Mouse (Mus musculus) forebrain, embryonic 15.5 days (tissue): ENCODE results near the gene Cd177. TPM values are rescaled to one million over a fixed set of nuclear protein-coding genes. Genes with fewer than 3 reads are reported as not detected.
"Not testable (repeated sequence)": the region's sequence is repeated elsewhere in the genome, so short reads cannot be mapped to it uniquely, and the experiment has no call there.

Experiments used
- ATAC-seq: fragments of 200-750 bp; cut with Nextera tagmentation; replicated peaks from 2 replicates; pipeline ENCODE4 v1.8.0; 2017; ENCODE audit warnings: mild to moderate bottlenecking, moderate TSS enrichment, moderate library complexity
- H3K27ac ChIP-seq: fragments of 300-500 bp; sonication (generic); replicated peaks from 2 replicates; pipeline ENCODE4 v1.5.1; 2015; ENCODE audit warnings: mild to moderate bottlenecking, inconsistent platforms
- H3K27me3 ChIP-seq: fragments of 300-500 bp; sonication (generic); 2 replicates; pipeline ENCODE4 v1.6.1; 2015; ENCODE audit warnings: inconsistent platforms
- H3K36me3 ChIP-seq: fragments of 300-500 bp; sonication (generic); 2 replicates; pipeline ENCODE4 v1.6.1; 2015; ENCODE audit warnings: mild to moderate bottlenecking, inconsistent platforms
- H3K4me1 ChIP-seq: fragments of 300-500 bp; sonication (generic); 2 replicates; pipeline ENCODE4 v1.6.1; 2015; ENCODE audit warnings: inconsistent platforms
- H3K4me2 ChIP-seq: fragments of 300-500 bp; sonication (generic); replicated peaks from 2 replicates; pipeline ENCODE4 v1.6.1; 2015; ENCODE audit warnings: mild to moderate bottlenecking, inconsistent platforms
- H3K4me3 ChIP-seq: fragments of 300-500 bp; sonication (generic); 2 replicates; pipeline ENCODE4 v1.5.1; 2015; ENCODE audit warnings: mild to moderate bottlenecking, inconsistent platforms
- H3K9ac ChIP-seq: fragments of 300-500 bp; sonication (generic); replicated peaks from 2 replicates; pipeline ENCODE4 v1.6.1; 2015; ENCODE audit warnings: mild to moderate bottlenecking, inconsistent platforms
- H3K9me3 ChIP-seq: fragments of 300-500 bp; sonication (generic); 2 replicates; pipeline ENCODE4 v1.6.1; 2016; ENCODE audit warnings: inconsistent platforms
- WGBS: fragments of 180-500 bp; shearing (Covaris S2); methylation state at CpG from one replicate; pipeline ENCODE4 v1.1.7; 2015; ENCODE audit warnings: mixed read lengths; 5-methylcytosine and 5-hydroxymethylcytosine counted together
- polyA plus RNA-seq: library from polyadenylated mRNA; unstranded; fragments of >200 nt; fragmentation: Nextera tagmentation; extraction: Ambion mirVana; gene quantifications from 2 replicates; pipeline ENCODE4 v1.2.1, GENCODE M21; 2015

Gene Cd177
- polyA plus RNA-seq: 0.31 TPM in 1 of 2 replicates, not detected in the other

GRCm38 (mm10) chr7:24760211-24760610, at the start of gene Cd177:
Cd177 (minus strand) TSS chr7:24760311.
- H3K9ac ChIP-seq: no peak within 1 kb of the TSS
- H3K27ac ChIP-seq: no peak within 1 kb of the TSS
- H3K4me1 ChIP-seq: no peaks in the 10 kb centered on the region
- H3K4me3 ChIP-seq: no peak within 1 kb of the TSS
- no peak for ATAC-seq
- H3K4me2 ChIP-seq: no peak within 1 kb of the TSS
- H3K36me3 ChIP-seq: no peaks in the 10 kb centered on the region
- no peaks in the 10 kb centered on the region for H3K27me3 ChIP-seq
- WGBS: 82% methylated on average over 6 of the region's 6 CpGs
- no peaks in the 10 kb centered on the region for H3K9me3 ChIP-seq

- H3K27me3 ChIP-seq: no peaks in the 10 kb centered on the region
- no peak overlapping the region for H3K27ac ChIP-seq
- no peaks in the 10 kb centered on the region for H3K36me3 ChIP-seq
- no peak overlapping the region for H3K4me2 ChIP-seq
- ATAC-seq: no peak
- no peak overlapping the region for H3K4me3 ChIP-seq
- H3K9ac ChIP-seq: no peak overlapping the region
- H3K4me1 ChIP-seq: no peaks in the 10 kb centered on the region
- no peaks in the 10 kb centered on the region for H3K9me3 ChIP-seq
- WGBS: 28% methylated on average over 2 of the region's 2 CpGs
Measured at GRCm38 (mm10) chr7:24809041-24809440, 48.9 kb upstream of the Cd177 start.

- Histone ChIP-seq H3K4me2 (no peak overlapping the region), H3K4me3 (no peak overlapping the region), H3K9me3 (no peaks in the 10 kb centered on the region), H3K36me3 (no peaks in the 10 kb centered on the region), H3K27me3 (no peaks in the 10 kb centered on the region), H3K9ac (no peak overlapping the region), H3K27ac (no peak overlapping the region), H3K4me1 (no peaks in the 10 kb centered on the region)
- ATAC-seq: no peak
- WGBS: 72% methylated on average over 6 of the region's 6 CpGs
Measured at GRCm38 (mm10) chr7:24804826-24805225, 44.7 kb upstream of the Cd177 start.

DNA sequence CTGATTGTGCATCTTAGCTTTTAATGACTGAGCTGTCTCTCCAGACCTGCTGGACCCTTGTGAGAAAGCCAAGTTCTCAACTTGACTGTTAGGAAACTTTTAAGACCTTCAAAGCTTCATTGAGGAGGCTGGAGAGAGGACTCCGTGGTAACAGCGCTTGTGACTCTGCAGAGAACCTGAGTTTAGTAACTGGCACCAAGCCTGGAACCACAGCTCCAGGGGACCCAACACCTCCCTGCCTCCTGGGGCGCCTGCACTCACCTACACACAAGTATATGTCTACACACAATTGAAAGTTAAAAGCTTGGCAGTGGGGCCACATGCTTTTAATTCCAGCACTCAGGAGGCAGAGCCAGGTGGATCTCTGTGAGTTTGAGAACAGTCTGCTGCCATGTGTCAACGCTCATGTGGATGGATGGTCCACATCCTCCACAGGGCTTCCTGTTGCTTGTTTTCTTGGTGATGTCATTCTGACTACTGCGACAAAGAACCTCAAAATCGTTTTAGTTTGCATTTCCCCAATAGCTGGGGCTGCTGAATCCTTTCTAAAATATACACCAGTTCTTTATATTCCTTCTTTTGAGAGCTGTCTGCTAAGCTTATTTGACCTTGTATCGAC, 42.1 kb upstream of the Cd177 start:
- Histone ChIP-seq H3K4me2 (no peak overlapping the region), H3K4me1 (no peaks in the 10 kb centered on the region), H3K27me3 (no peaks in the 10 kb centered on the region), H3K9me3 (0 out of 2 replicates have a peak, but pooled peaks cover 6% of the 10 kb centered on the region), H3K9ac (no peak overlapping the region), H3K27ac (no peak overlapping the region), H3K36me3 (no peaks in the 10 kb centered on the region), H3K4me3 (no peak overlapping the region)
- 80% methylated on average over 7 of the region's 7 CpGs for WGBS
- no peak for ATAC-seq

- no peak for ATAC-seq
- no peaks in the 10 kb centered on the region for H3K36me3 ChIP-seq
- no peak overlapping the region for H3K4me3 ChIP-seq
- peaks cover 14% of the 10 kb centered on the region; the same call in 1 of the 2 replicates for H3K9me3 ChIP-seq
- no peak overlapping the region for H3K9ac ChIP-seq
- no peaks in the 10 kb centered on the region for H3K27me3 ChIP-seq
- H3K4me1 ChIP-seq: no peaks in the 10 kb centered on the region
- no peak overlapping the region for H3K27ac ChIP-seq
- 98% methylated on average over 1 of the region's 1 CpGs for WGBS
- no peak overlapping the region for H3K4me2 ChIP-seq
Measured at GRCm38 (mm10) chr7:24797918-24798317, 37.8 kb upstream of the Cd177 start.

GRCm38 (mm10) chr7:24776918-24777317, 16.8 kb upstream of the Cd177 start, which contains the start of gene Ceacam10:
Ceacam10 (plus strand) TSS chr7:24777206.
- not testable (repeated sequence) for H3K9ac ChIP-seq, H3K4me1 ChIP-seq, H3K36me3 ChIP-seq, H3K9me3 ChIP-seq, H3K27me3 ChIP-seq, H3K4me3 ChIP-seq, H3K4me2 ChIP-seq, ATAC-seq, H3K27ac ChIP-seq
- 38% methylated on average over 4 of the region's 4 CpGs for WGBS

DNA sequence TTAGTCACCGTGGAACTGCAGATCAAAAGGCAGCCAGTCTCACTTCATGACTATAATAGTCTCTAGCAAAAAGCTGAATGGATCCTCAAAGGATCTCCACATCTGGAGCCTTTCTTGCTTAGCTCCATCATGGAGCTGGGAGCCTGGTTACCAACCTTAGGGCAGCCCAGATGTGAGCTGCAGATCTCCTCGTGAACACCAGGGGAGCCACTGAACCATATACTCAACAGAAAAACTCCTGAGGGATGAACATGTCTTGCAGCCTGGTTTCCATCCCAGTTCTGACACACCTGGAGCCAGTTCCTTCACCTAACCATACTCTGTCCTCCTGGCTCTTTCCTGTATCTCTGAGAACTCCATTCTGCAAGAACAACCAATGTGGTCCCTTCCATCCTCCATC, 16.0 kb upstream of the Cd177 start:
- Histone ChIP-seq H3K9ac (no peak overlapping the region), H3K4me2 (no peak overlapping the region), H3K4me3 (no peak overlapping the region), H3K27me3 (no peaks in the 10 kb centered on the region), H3K9me3 (no peaks in the 10 kb centered on the region), H3K4me1 (no peaks in the 10 kb centered on the region), H3K36me3 (no peaks in the 10 kb centered on the region), H3K27ac (no peak overlapping the region)
- ATAC-seq: no peak
- 79% methylated on average over 2 of the region's 2 CpGs for WGBS

DNA sequence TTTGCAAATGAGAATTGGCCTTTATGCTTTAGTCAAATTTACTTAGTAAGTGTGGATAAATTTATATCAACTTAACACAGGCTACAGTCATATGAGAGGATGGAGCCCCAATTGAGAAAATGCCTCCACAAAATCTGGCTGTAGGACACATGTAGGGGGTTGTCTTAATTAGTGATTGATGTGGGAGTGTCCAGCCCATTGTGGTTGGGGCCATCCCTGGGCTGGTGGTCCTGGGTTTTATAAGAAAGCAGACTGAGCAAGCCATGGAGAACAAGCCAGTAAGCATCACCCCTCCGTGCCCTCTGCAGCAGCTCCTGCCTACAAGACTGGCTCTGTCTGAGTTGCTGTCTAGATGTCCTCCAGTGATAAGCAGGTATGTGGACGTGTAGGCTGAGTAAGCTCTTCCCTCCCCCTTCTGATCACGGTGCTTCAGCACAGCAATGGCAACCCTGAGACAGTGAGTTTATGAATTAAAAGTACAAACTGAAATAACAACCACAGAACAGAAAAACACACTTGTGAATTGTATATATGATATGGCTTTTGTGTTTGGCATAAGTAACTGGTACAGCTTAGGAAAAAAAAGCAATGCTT, 13.9 kb upstream of the Cd177 start:
- Histone ChIP-seq H3K4me3 (no peak overlapping the region), H3K9me3 (no peaks in the 10 kb centered on the region), H3K9ac (no peak overlapping the region), H3K27ac (no peak overlapping the region), H3K36me3 (no peaks in the 10 kb centered on the region), H3K4me1 (no peaks in the 10 kb centered on the region), H3K27me3 (no peaks in the 10 kb centered on the region), H3K4me2 (no peak overlapping the region)
- 65% methylated on average over 3 of the region's 3 CpGs for WGBS
- no peak for ATAC-seq

- no peaks in the 10 kb centered on the region for H3K9me3 ChIP-seq
- H3K4me1 ChIP-seq: no peaks in the 10 kb centered on the region
- H3K4me3 ChIP-seq: no peak overlapping the region
- no peaks in the 10 kb centered on the region for H3K27me3 ChIP-seq
- H3K4me2 ChIP-seq: no peak overlapping the region
- ATAC-seq: no peak
- no peak overlapping the region for H3K9ac ChIP-seq
- no peaks in the 10 kb centered on the region for H3K36me3 ChIP-seq
- H3K27ac ChIP-seq: no peak overlapping the region
Measured at GRCm38 (mm10) chr7:24771361-24771760, 11.2 kb upstream of the Cd177 start.

DNA sequence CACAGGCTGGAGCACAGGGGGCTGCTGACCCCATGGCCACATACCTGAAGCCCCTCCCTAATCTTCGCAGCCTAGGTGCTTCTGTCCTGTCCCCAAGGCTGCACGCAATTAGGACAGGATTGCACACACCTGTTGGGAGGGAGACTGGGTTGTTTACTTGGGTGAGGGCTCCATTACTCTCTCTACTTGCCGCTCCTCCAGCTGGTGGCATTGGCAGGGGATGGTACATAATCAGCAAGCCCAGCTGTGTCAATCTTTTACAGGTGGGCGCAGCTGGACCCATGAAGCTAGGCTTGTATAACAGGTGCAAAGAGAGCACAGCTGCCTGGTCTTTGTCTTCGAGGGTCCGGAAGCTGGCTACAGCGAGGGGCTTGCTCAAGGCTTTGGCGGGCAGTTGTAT, 2.5 kb upstream of the Cd177 start:
- H3K27ac ChIP-seq: no peak overlapping the region
- H3K4me1 ChIP-seq: no peaks in the 10 kb centered on the region
- H3K36me3 ChIP-seq: no peaks in the 10 kb centered on the region
- H3K9me3 ChIP-seq: no peaks in the 10 kb centered on the region
- no peak overlapping the region for H3K4me2 ChIP-seq
- no peak overlapping the region for H3K4me3 ChIP-seq
- WGBS: 89% methylated on average over 8 of the region's 8 CpGs
- H3K27me3 ChIP-seq: no peaks in the 10 kb centered on the region
- no peak for ATAC-seq
- no peak overlapping the region for H3K9ac ChIP-seq

DNA sequence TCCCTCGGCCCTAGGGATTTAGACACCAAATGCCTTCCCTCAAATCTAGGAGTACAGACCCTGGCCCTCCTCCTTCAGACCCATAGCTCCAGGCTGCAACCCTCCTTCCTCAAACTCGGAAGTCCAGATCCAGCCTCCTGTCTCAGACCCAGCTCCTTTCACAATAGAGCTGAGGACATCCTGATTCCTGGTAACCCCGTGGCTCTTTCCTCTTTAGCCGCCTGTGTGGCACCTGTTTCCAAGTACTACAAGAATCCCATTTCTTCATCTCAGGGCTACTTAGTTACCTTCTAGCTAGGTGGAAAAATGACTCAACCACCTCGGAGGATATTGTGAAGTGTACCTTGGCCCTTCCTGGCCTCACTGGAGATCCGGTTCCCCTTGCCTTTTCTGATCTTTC, 1.1 kb upstream of the Cd177 start:
- Histone ChIP-seq H3K36me3 (no peaks in the 10 kb centered on the region), H3K9ac (no peak overlapping the region), H3K4me3 (no peak overlapping the region), H3K4me1 (no peaks in the 10 kb centered on the region), H3K27me3 (no peaks in the 10 kb centered on the region), H3K9me3 (no peaks in the 10 kb centered on the region), H3K4me2 (no peak overlapping the region), H3K27ac (no peak overlapping the region)
- ATAC-seq: no peak
- WGBS: 70% methylated on average over 6 of the region's 6 CpGs

- H3K9me3 ChIP-seq: no peaks in the 10 kb centered on the region
- no peaks in the 10 kb centered on the region for H3K36me3 ChIP-seq
- ATAC-seq: no peak
- H3K27me3 ChIP-seq: no peaks in the 10 kb centered on the region
- no peak overlapping the region for H3K27ac ChIP-seq
- no peak overlapping the region for H3K9ac ChIP-seq
- no peak overlapping the region for H3K4me2 ChIP-seq
- H3K4me1 ChIP-seq: no peaks in the 10 kb centered on the region
- no peak overlapping the region for H3K4me3 ChIP-seq
- WGBS: 87% methylated on average over 1 of the region's 1 CpGs
Measured at GRCm38 (mm10) chr7:24758520-24758919, 1.6 kb downstream of the Cd177 start.

DNA sequence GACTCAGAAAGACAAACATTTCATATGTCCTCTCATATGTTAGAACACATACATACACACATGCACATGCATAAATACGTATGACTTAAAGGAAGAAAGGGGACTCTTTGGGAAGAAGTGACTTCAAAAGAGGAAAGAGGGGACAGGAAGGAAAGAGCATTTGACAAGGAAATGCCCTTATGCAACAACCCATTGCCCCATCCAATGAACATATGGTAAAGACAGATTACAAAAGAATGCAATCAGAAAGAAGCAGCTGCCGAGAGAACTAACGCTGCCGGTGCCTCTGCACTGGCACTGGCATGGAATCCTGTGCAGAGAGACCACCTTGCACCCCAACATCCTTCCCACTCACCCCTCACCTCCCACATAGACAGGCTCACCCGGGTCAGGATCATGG, 6.6 kb downstream of the Cd177 start:
- H3K9me3 ChIP-seq: no peaks in the 10 kb centered on the region
- no peak overlapping the region for H3K4me2 ChIP-seq
- ATAC-seq: no peak
- no peaks in the 10 kb centered on the region for H3K27me3 ChIP-seq
- peaks cover 4% of the 10 kb centered on the region; the same call in 1 of the 2 replicates for H3K4me1 ChIP-seq
- no peak overlapping the region for H3K9ac ChIP-seq
- 73% methylated on average over 5 of the region's 5 CpGs for WGBS
- no peak overlapping the region for H3K4me3 ChIP-seq
- no peak overlapping the region for H3K27ac ChIP-seq
- H3K36me3 ChIP-seq: no peaks in the 10 kb centered on the region
